Mouse (Mus musculus) lung, postnatal 14 days (tissue): ENCODE data around the gene Acbd6.
A peak's percentile ranks its signal among the peaks of the same experiment; 100 is the strongest.

ENCODE experiments used
- DNase-seq: peaks from one replicate; pipeline ENCODE4 v3.0.0; 2021

Gene Acbd6

DNA sequence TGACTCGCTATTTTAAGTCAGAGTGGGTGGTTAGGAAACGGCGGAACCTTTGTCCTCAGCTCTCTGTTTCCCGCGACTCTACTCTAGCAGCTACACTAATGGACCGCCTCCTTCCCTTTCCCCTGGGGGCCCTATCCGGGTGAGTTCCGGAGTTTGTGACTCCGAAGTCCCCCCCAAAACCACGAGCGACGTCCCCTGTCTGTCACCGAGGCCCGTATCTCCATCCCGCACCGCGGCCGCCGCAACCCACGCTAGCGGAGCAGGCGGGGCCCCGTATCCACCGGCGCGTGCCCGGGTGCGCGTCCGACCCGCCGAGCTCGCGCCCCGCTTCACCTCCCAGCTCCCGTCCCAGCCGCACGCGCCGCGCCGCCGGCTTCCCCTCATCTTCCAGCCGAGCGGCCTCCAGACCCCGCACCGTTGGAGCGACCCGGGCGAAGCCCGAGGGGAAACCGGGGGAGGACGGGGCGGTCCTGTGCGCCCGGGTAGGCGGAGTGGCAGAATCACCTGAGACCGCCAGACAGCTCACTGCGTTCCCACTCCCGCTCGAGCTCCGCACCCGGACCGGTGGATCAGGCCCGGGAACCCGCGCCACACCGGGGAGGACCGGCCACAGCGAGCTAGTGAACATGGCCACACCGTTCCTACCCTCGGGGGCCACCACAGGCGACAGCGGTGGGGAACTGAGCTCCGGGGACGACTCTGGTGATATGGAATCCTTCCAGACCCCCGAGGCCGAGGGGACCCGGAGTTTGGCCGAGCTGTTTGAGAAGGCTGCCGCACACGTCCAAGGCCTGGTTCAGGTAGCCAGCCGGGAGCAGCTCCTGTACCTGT is at the start of gene Acbd6:
Gene Acbd6 (plus strand): TSS at position 109 of the 831 bp plus-strand sequence.
- DNase-seq = peak; percentile 77

DNA sequence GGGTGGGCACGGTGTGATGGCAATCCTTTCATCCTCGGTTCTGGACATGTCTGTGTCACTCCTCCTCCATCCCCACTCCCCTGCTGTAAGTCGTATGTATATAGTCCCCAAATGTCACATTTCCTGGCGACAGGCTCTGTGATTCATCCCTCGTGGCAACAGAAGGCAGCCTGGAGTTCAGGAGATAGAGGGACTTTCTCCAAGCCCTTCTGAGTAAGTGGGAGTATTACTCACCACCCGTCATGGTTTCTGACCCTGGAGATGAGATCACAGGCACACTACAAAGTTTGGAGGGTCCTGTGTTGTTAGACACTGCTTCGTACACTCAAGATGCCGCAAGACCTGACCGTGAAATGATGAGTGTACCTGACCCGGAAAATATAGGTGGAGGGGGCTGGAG is 47.7 kb upstream of the Acbd6 start:
- DNase-seq = no peak

DNA sequence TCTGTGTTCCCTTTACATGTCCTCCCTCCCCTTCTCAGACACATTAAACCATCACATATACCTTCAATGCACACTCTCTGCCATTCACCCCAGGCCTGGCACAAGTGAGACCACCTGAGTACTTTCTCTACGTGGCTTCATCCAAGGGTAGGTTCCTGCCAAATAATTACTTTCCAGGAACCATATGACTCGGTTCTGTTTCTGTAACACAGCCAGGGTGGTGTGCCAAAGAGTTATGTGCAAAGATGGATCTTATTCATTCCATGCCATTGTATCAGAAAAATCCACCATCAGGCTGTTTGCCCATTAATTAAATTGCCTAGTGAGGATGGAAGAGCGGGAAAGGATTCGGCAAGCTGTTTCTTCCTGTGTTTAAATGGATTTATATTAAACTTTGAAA is 42.1 kb upstream of the Acbd6 start:
- DNase-seq = no peak

DNA sequence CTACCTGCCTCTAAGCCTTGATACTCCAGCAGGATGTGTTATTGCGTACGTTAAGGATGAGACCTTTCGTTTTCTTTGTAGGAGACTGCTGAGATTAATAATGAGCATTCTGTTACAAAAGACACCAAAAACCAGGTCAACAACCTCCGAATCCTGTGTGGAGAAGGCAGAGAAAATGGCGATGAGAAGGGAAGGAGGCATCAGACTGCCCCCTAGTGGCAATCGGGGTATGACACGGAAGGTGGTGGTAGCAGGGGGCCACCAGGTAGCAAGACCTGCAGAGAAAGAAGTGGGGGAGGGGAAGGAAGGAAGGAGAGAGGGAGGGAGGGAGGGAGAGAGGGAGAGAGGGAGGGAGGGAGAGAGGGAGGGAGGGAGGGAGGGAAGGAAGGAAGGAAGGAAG is 41.3 kb upstream of the Acbd6 start:
- DNase-seq = peak; percentile 71

DNA sequence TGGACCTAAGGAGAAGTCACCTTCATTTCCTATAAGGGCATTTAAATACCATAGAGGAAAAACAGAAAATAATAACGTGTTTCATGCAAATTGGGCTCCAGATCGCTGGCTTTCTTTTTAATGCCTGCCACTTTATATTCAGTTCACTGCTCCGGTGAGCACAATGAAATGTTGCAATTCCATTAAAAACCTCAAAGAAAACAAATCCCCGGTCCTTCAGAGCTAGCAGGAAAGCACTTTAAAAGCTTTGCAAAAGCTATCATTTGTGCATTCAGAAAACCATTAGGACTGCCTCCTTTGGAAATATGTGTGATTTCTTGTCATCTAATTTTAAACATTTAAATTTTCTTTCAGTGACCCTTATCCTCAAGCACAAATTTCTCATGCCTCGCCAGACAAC is 40.9 kb upstream of the Acbd6 start:
- DNase-seq = no peak

DNA sequence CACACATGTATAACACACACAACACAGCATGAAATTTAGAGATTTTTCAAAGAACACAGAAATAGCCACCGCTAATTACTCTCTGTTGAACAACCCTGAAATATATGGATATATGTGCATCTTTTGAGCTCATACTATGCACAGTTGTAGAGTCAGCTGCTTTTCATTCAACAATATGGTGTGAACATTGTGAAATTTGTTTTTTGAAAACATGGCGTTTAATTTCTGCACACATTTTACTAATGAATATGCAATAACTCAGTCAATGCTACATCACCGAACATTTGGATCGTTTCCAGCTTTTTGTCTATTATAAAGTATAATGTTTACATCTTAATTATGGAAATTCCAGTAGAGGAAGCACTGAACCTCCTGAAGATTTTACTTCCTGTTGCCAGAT is 37.6 kb upstream of the Acbd6 start:
- DNase-seq = no peak

DNA sequence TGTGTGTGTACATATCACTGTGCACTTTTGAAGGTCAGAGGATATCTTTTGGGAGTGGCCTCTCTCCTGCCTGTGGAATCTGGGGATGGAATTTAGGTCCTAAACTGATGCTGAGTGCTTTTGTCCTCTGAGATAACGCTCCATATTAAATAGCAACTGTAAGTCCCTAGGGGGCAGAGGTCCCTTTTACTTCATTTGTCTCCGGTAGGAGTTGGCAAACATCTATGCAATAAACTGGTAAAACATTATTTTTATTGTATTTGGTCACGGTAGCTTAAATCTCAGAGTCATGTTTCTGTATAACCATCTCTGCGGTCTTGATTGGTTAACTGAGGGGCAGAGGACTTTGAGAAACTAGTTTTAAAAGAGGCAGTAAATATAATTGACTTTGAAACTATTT is 35.4 kb upstream of the Acbd6 start:
- DNase-seq = no peak

DNA sequence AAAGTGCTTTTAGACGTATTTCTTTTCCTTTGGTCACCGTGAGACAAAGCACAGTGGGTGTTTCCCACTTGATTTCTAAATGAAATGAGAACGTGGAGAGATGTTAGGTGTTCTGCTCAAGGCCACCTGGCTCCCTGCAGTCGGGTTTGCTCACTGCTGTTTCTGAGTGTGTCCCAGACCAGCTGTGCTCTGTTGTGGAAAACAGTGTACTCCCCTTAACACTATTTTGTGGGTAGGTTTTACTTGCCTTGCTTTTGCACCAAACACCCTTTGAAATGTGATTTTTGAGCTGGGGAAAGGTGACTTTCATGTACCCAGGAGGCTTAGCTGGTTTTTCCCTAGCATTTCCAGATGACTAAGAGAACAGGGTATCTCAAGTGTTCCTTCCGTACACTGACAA is 31.7 kb upstream of the Acbd6 start:
- DNase-seq = no peak

DNA sequence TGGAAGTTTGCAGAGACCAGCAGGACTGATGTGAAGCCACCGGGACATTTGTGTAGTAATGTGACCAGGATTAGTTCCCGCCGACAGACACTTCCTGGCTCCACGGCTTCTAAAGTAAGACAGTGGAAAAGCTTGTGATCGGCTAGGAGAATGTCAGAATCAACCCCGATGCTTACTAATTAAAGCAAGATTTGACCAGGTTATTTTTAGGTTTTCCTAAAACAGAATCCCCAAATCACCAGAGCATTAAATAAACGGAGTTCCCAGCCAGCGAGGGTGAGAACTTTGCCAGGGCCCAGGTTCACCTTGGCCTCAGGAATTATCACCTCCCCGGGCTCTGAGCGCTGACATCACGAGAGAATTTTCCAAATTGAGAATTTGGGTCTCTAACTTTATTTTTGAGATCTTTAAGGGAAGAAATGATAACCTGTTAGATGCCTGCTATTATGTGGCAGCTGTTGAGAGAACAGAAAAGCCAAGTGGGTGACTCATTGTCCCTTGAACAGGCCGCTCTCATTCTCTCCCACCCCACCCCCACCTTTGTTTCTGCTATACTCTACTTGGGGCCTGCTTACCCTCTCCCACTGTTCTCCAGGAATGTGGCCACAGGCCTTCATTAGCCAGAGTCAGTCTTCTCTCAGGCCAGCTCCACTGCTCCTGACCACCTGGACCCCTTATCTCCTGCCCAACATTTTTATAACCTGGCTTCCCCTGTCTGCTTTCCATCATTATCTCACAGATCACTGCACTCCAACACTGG is 30.7 kb upstream of the Acbd6 start:
- DNase-seq = no peak

DNA sequence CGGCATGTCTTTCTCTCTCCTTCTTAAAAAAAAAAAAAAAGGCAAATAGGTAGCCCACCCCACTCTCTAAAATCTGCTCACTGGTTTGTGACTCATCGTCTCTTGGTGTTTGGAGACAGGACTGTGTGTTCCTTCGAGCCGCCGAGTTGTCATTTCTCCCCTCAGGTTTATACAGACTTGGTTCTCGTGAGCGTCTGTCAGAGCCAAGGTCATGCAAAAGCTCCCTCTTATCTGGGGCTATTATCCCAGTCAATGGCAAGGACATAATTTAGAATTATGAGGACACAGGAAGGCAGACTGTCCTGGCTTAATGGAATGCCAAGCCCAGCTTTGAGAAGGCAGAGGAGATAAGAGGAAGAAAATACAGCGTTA is 30.1 kb upstream of the Acbd6 start:
- no peak for DNase-seq

DNA sequence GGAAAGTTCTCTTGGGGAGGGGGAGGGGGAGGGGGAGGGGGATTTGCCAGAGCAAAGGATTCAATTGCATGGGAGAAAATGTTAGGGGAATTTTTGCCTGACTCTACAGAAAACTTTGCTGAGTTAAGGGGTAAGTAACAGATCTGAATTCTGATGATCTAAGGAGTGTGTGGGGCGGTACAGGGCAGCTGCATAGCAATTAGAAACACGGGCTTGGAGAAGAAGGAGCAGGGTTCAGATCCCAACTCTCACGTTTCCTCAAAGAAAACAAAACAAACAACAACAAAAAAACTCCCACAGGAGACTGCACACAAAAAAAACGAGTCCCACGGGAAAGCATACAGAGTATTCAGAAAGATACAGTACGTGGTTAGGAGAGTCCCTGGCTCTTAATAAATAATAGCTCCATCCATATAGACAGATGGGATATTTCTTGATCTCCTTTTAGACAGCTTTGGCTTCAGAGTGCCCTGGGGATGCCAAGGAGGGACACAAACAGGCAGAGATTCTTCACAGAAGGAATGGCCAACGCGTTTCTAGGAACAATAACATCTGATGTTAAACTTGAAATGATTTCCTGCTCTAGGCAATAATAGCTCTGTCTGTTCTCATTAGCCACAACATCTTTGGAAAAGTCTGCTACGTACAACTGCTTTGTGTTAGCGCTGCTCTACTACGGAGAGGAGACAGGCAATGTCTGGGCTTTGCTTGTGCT is 29.4 kb upstream of the Acbd6 start:
- DNase-seq = no peak

DNA sequence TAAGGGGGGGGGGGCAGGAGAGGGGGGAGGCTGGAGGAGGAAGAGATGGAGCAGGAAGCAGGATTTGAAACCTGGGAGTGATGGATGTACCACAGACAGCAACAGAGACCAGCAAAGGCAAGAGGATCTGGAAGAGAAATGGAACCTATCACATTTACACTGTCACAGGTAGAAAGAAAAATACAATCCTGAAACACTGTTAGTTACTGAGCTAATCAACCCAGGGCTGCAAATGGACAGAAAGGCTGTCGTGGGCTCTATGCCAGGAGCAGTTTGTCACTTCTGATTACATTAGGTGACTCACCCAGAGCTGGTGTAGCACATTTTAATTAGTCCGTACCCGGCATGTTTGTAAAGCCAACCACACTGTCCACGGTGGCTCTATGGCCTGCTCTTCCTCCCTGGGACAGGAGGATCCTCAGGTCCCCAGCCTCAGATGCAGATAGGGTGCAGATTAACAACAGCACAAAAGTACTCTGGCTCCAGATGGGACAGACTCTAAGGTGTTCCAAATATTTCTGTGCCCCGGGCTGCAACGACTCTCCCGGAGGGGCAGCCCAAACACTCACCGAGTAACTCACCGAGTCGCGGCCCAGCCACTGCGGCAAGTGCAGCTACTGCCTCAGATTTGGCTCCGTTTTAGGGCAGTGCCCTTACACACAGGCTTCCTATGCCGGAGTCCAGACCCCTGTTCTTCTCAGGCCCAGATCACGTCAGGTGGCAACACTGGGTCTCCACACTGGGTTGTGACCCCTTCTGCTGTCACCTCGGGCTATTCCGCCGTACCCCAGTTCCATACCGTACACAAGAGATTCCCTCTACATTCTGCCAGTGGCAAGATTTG is 28.6 kb upstream of the Acbd6 start:
- no peak for DNase-seq

DNA sequence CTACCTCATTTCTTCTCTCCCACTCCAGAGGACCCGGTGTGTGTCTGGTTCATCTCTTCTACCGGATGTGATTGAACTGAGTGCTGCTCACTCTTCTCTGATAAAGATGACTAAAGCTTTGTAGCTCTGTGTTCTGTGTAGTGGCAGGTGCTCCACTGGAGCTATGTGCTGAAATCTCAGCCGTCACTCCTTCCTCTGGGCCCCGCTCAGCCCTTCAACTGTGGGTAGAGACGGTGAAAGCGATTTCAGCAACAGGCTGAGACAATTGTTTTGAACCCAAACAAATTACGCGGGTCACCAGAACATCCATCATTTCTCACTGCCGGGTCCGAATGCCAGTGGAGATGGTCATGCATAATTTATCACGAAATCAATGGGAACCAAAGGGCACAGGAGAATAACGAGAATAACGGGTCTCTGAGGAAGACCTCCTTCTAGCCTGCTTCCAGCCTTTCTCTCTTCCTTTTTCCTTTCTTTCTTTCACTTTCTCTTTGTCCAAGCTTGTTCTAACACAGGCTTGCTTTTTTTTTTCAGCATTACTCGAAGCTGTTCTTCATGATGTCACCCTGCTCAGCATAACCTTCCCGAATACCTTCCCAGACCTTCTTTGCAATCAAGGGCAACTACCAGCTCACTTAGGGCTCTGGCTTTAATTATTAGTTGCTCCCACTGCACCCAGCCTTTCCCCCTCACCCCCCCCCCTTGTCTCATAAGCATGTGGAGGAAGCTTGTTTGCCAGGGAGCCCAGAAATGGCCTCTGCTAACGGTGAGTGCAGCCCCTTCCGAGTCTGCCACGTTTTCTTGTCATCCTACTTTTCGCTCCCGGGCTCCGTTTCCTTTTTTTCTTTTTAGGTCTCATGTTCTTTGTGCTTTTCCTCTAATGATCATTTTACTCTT is 27.1 kb upstream of the Acbd6 start:
- no peak for DNase-seq

DNA sequence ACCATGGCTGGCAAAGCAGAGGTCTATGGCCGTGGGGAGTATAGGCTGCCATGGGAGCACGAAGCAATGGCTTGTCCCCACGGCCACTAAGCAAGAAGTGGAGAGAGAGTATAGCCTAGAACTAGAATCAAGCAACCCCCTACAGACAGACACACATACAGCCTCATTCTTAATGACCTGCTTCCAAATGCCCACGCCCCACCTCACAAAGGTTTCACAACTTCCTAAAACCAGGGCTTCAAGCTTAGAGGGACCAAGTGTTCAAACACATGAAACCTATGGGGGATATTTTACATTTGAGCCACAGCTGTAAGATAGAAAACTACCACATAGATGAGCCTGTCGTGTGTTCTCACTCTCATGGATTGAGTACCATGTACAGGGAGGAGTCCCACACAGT is 25.5 kb upstream of the Acbd6 start:
- no peak for DNase-seq

DNA sequence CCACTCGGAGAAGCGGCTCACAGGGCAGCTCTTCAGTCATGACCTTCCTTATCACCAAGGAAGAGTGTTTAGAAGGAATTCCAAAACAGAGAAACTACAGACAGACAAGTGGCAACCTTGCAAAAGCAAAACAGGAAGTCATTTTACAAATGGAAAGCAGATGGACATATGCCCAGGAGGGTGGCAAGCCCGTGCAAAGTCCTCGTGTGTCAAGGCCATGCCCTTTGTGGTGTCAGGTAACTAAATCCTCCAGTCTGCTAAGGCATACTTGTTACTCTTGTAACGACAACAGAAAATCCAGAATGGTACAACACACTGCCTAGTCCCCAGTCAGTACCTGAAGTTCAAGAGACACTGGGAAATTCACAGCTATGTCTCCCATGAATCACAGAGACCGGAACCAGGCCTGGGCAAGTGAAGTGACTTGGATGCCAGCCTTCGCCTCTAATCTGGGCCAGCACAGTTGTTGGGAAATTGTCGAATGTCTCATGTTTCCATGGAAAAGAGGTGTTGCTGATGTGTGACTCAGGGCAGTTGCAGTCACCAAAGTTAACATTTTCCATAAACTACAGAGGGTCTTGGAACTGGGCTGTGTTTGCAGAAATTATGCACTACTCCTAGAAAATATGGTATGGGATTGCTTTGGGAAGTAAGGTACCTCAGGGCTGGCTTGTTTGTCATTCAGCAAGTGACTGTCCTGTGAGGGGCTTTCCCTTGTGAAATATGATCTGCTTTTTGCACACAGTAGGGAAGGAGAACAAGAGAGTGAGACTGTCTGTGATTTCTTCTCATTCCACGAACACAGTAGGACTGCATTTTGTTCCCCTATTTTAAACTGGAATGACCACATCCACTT is 24.9 kb upstream of the Acbd6 start:
- DNase-seq = peak; percentile 48

DNA sequence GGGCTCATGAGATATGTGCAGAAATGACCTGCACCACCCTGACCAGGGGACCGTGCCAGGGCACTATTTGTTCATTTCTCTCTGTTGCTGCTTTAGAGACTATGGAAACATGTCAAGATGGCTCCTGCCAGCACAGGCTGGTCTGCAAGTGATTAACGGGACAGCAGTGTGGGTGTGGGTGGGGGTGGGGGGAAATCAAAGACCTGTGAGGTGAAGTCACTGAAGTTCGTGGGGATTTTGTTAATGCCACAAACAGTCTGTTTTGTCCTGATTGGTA is 24.3 kb upstream of the Acbd6 start:
- no peak for DNase-seq

DNA sequence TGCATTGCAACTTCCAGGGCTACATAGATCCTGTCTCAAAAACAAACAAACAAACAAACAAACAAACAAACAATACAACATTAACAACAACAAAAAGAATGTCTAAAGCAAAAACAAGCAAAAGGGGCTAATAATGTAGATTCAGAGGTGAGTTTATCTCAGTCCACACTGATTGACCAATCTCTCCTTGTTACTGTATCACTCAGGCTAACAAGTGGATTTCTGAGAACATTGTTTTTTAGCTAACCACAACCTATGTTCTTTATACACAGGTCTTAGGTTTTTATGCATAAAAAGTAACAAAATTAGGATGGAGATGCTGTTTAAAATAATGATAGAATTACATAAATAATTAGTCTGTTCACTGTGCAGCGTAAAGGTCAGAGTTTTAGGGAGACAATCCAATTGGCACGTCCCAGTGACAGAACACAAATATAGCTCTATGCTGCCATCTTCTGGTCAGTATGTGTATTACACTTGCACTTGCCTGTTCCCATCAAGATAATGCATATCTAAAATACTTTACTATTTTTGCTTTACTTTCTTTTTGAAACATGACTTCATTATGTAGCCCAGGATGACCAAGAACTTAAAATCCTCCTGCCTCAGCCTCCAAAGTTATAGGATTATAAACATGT is 20.8 kb upstream of the Acbd6 start:
- peak; percentile 71 for DNase-seq

DNA sequence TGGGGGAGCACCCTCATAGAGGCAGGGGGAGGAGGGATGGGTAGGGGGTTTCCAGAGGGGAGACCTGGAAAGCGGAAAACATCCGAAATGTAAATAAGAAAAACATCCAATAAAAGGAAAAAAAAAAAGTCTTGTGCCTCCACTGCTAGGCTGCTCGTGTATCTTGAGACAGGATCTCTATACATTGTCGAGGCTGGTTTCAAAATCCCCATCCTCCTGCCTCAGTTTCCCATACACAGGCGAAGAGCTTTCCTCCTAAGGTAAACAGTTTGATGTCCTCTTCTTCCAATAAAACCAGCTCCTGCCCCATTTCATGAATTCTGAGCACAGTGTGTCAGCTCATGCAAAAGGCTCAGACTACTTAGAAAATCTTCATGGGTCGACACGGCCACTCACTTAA is 19.9 kb upstream of the Acbd6 start:
- no peak for DNase-seq

DNA sequence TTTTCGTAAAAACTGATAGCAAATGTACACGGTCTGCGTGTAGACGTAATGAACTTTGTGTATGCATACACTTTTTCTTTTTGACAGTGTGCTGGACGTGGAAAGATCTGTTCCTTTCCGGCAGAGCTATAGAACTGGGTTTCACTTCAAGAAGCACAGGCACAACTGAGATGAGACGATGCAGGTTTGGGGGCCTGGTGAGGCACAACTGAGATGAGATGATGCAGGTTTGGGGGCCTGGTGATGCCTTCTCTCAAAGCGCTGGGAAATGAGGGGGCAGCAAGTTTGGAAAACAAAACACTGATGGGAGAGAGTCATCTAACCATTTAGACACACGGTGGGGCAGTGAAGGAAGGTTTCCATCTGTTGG is 293 bp upstream of the Acbd6 start:
- no peak for DNase-seq

DNA sequence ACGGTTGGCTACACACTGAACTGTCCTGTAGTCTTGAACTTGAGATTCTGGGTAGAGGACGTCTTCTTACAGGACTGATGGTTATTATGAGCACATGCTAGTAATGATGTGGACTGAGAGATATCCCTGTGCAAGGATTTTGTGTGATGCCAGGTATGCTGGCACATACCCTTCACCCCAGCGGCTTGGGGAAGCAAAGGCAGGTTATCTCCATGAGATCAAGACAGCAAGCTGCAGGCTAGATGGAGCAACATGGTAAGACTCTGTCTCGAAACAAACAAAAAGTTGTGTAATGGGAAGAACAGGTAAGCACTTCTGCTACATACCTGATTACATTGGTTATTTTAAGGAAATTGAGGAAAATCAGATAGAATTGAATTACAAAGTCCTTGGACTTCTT is 2.1 kb downstream of the Acbd6 start:
- no peak for DNase-seq

DNA sequence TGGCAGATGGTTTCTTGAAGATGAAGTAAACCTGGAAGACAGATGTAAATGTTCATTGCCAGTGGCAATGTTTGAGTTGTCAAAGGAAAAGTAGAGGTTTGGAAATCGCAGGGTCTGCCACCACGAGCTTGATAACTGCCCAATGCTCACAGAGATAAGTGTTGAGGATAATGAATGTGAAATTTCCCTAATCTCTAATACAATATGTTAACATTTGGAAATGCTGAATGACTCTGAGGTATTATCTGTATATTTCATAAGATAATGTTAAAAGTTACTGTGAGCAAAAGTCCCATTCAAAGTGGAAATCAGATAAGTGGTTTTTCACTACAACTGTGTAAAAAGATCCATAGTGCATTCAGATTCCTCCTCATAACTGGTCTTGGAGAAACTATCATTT is 2.8 kb downstream of the Acbd6 start:
- DNase-seq = no peak
